Mouse (Mus musculus) lung, postnatal 0 days (tissue): ENCODE data around the gene Gemin2.

ENCODE experiments used
- CTCF ChIP-seq: IDR thresholded peaks from 2 replicates; pipeline ENCODE4 v1.5.1; 2016; ENCODE audit warnings: antibody characterized with exemption, mild to moderate bottlenecking
- EP300 ChIP-seq: IDR thresholded peaks from 2 replicates; pipeline ENCODE4 v1.6.1; 2016; ENCODE audit warnings: antibody characterized with exemption, mild to moderate bottlenecking, control low read depth

DNA sequence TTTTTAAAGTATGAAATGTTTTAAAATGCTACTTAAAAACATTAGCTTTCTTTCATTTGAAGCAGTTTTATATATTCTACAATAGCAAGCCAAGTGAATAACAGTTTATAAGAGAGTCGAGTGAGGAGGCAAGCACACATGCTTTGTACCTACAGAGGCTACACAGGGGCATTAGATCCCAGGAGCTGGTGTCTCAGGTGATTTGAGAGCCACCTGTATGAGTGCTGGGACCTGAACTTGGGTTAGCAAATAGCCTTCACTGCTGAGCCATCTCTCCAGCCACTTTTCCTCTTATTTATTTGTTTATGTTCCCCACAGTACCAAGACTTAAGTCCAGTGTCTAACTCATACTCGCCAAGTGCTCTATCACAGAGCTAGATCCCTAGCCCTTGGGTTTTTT lies 6.7 kb downstream of the Gemin2 start:
- no peak for TF ChIP-seq CTCF
- no peak for TF ChIP-seq EP300
